Mouse (Mus musculus): ENCODE results near the gene Tigd3.

GRCm38 (mm10) chr19:5940173-5940572 is 46.2 kb upstream of the Tigd3 start:
- no peak for TF ChIP-seq CHD2 (IDR thresholded peaks at IDR 0.05; ENCODE audit: low read depth, low read length)
- no peak for TF ChIP-seq MAFK (IDR thresholded peaks at IDR 0.05; ENCODE audit: insufficient read depth, low read depth, low read length)
- no peak for TF ChIP-seq HCFC1 (IDR thresholded peaks at IDR 0.05; ENCODE audit: borderline replicate concordance, insufficient read depth, low read length)
- TF ChIP-seq ZNF384 (IDR thresholded peaks at IDR 0.05; ENCODE audit: low read depth, low read length), result no peak
- TF ChIP-seq ZC3H11A (IDR thresholded peaks at IDR 0.05; ENCODE audit: borderline replicate concordance, low read depth, low read length), result no peak

Measured in ES-E14 (cell line).